Mouse (Mus musculus): ENCODE measurements around the gene Myo15b.
A peak's percentile ranks its signal among the peaks of the same experiment; 100 is the strongest.

The Myo15b gene

DNA sequence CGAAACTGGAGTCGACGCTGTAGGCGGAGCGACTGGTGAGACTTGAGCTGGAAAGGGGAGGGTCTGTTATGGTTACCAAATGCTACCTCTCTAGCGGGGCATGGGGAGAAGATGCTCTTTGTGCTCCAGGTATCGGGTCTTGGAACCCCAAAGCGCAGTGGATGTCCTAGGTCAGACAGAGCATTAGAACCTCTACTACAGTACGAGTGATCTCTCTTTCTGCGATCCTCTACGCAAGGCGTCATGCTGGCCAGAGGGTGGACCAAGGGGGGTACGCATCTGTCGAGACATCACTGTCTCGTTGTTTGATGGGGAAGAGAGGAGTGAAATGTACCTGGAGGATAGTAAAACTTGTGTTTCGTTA, 75.5 kb downstream of the Myo15b start:
- DNase-seq (ENCODE audit: low read depth, low spot score) = no peak

DNA sequence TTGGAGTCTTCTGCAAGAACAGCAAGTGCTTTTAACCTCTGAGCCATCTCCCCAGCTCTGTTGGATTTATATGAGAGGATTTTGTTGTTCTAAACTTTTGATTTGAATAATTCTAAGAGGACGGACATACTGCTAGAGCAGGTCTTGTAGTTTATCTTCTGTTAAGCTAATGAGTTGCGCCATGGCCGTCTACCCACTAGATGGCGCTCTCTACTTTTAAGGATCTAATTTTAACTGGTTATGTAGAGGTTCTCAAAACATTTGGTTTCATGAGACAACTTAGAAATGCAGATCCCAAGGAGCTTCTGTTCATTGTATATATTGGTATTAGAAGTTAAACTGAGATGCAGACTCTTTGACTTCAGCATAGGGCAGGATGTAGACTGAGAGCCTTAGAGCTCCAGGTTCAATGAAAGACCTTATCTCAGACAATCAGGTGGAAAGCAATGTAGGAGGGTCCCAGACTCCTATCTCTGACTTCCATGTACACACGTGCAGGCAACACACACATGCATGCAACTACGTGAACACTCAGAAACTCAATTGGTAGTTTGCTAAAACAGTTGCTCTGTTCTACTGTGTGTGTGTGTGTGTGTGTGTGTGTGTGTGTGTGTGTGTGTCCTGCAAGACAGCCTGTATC, 81.6 kb downstream of the Myo15b start:
- DNase-seq (ENCODE audit: low read depth, low spot score) = peak; percentile 43

DNA sequence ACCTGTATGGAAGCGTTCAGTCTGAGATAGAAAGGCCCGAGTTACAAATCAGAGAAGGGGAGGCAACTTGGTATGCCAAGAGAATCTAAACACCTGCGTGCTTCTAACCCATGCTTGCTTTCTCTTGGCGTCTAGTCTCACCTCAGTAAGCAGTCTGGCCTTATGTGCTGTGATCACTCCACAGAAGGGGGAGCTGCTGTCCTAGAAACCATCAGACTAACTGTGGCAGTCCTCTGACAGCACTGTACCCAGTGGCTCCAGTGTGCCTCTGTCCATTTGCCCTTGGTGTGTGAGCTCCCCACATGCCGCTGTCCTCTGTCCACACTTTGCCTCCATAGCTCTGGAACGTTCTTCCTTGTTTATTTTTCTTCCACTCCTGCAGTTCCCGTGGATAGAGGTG, 83.8 kb downstream of the Myo15b start:
- no peak for DNase-seq (ENCODE audit: low read depth, low spot score)

All from WW6 (cell line).